Mouse (Mus musculus) lung, postnatal 25 days (tissue): Measurements from ENCODE around the gene Ctsc.

ENCODE experiments used
- DNase-seq: peaks from one replicate; pipeline ENCODE4 v3.0.0; 2022; ENCODE audit warnings: low spot score

The Ctsc gene

GRCm38 (mm10) chr7:88295989-88296388 lies 18.1 kb downstream of the Ctsc start:
- DNase-seq = no peak

GRCm38 (mm10) chr7:88296932-88297331 lies 19.0 kb downstream of the Ctsc start:
- DNase-seq = no peak

- no peak for DNase-seq
Measured at GRCm38 (mm10) chr7:88305750-88306149, 27.9 kb downstream of the Ctsc start.

GRCm38 (mm10) chr7:88306725-88307124 lies 28.8 kb downstream of the Ctsc start:
- DNase-seq = peak; percentile 16

DNA sequence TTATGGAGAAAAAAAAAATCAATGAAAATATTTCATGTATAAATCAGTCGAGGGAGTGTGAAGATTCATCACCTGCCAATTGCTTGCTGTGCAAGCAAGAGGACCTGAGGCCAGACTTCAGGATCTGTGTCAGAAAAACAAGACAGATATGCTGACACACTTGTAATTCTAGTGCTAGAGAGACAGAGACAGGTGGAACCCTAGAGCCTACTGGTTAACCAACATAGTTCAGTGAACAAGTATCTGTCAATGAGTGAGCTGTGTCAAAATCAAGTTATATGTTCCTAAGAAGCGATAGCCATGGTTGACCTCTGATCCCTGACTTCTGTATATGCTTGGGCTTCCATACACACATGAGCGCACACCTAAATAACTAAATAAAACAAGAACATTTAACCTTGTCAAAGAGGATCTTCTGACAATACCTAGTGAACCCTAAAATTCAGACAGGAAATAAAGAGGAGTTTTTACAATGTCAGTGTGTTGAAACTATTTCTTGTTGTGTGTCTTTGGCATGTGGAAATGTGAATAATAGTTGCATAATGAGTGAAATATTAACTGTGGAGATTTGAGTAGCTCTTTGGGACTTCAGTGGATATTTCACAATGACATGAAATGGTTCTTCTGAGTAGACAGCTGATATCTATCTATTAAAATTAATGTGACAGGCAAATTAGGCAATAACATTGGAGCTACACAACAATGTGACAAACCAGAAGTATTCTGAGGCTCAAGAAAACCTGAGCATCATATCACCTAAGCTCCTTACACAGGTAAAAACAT lies 32.7 kb downstream of the Ctsc start:
- no peak for DNase-seq

GRCm38 (mm10) chr7:88316408-88316807 lies 38.5 kb downstream of the Ctsc start:
- no peak for DNase-seq

GRCm38 (mm10) chr7:88318474-88318873 lies 40.6 kb downstream of the Ctsc start:
- no peak for DNase-seq

- no peak for DNase-seq
Measured at GRCm38 (mm10) chr7:88318904-88319303, 41.0 kb downstream of the Ctsc start.

- no peak for DNase-seq
Measured at GRCm38 (mm10) chr7:88319414-88320140, 41.7 kb downstream of the Ctsc start.

DNA sequence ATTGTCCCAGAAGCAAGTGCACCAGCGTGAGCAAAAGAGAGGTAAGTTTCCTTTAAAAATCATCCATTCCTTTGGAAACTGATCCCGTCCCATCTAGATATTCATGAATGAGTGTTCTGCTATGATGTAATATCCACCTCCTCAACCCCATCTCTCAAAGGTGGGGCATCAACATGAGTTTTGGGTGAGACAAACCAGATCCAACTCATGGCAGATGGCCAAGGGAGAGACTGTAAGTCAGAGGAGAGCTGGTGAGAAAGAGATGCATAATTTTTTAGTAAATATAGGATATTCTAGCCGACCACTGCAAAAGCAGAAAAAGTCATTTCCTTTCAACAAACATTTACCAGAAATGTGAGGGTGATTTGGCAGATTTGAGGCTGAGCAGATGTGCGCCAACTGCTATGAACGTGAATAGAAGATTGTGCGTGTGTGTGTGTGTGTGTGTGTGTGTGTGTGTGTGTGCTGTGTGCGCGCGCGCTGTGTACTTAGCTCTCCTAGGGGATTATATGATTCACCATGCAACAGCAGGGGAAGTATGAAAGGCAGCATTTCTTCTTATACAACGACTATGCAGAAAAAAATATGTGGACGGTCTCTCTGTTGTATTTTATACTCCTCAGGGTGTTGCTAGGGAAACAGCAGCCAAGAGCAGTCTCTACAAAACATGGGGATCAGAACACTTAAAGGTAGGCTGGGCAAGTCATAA lies 42.9 kb downstream of the Ctsc start:
- DNase-seq = no peak

DNA sequence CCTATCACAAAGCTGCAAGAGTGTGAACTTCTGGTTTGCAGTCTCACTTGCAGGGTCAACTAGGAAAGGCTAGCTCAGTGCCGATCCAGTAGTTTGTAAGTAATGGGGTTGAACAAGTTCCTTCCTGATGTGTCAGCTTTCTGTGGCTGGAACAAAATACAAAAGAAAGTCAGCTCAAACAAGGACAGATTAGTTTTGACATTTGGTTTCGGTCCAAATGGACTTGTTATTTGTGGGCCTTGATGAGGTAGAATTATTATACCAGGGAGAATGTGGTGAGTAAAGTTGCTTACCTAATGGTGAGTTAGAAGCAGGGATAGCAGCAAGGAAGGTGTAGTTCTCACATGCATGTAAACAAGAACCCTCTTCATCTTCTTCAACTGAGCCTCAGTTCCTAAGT lies 44.5 kb downstream of the Ctsc start:
- DNase-seq = no peak

- no peak for DNase-seq
Measured at GRCm38 (mm10) chr7:88327495-88327894, 49.6 kb downstream of the Ctsc start.

DNA sequence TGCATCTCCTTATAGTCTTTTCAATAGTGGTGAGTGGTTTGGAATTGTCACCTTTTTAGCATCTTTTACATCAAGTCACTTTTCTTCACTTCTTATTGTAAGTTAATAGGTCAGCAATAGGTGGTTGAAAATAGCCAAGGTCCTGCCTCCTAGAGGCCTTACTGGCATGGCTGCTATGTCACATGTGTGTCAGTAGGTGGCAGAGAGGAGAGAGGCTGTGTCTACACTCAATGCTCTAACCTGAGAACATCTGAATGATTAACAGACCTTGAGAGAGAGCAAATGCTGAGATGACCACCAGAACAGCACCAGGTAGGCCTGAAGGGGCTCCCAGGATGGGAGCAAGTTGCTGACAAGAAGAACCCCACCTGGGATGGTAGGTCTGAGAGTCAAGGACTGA lies 65.9 kb downstream of the Ctsc start:
- DNase-seq = peak; percentile 48

GRCm38 (mm10) chr7:88346035-88346434 lies 68.2 kb downstream of the Ctsc start:
- peak; percentile 18 for DNase-seq

GRCm38 (mm10) chr7:88356871-88357776 lies 79.2 kb downstream of the Ctsc start:
- peak; percentile 41 for DNase-seq

DNA sequence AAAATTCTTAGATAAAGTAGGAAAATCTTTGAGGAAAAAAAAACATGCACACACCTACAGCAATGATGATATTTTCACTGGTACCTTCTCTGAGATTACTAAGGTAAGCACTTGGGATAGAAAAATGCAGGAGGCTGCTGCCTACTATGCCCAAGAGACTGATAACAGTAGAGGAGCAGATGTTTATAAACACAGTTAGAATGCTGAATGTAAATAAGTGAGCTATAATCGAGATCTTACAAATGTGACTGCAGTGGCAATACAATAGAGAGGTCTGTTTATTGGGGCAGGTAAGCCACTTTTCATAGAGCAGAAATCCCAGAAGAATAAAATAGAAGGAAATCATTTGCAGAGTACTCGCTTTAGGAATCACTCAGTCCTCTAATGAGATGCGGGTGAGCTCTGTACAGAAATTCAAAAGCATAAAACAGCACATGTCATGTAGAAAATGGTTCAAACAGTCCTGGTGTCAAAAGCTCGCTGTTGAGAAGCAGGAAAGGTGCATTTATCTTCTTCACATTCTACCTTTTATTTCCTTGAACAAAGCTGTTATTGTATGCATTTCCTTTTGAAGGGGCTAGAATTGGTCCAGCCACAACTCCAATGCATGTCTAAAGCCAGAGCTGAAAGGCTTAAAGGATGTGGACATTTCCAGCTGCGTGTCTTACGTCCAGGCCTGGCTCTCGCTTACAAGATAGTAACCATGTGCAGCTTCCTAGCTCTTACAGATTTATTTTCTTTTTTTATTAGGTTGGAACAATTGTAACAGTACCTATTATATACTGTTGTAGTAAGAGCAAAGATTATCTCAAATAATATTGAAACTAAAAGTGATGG lies 80.4 kb downstream of the Ctsc start:
- no peak for DNase-seq
